Mouse (Mus musculus) midbrain, embryonic 15.5 days (tissue): ENCODE measurements around the gene Ankrd11. TPM values are rescaled to one million over a fixed set of nuclear protein-coding genes. Genes with fewer than 3 reads are reported as not detected.

Experiments
- ATAC-seq: fragments of 200-750 bp; cut with Nextera tagmentation; replicated peaks from 2 replicates; pipeline ENCODE4 v1.8.0; 2017; ENCODE audit warnings: moderate TSS enrichment
- H3K27ac ChIP-seq: fragments of 300-500 bp; sonication (generic); 2 replicates; pipeline ENCODE4 v1.5.1; 2015; ENCODE audit warnings: mild to moderate bottlenecking, inconsistent platforms
- H3K27me3 ChIP-seq: fragments of 300-500 bp; sonication (generic); replicated peaks from 2 replicates; pipeline ENCODE4 v1.6.1; 2015; ENCODE audit warnings: inconsistent platforms
- H3K36me3 ChIP-seq: fragments of 300-500 bp; sonication (generic); replicated peaks from 2 replicates; pipeline ENCODE4 v1.6.1; 2015; ENCODE audit warnings: inconsistent platforms
- H3K4me1 ChIP-seq: fragments of 300-500 bp; sonication (generic); 2 replicates; pipeline ENCODE4 v1.6.1; 2015; ENCODE audit warnings: inconsistent platforms
- H3K4me2 ChIP-seq: fragments of 300-500 bp; sonication (generic); 2 replicates; pipeline ENCODE4 v1.6.1; 2015; ENCODE audit warnings: inconsistent platforms, mild to moderate bottlenecking, moderate library complexity
- H3K4me3 ChIP-seq: fragments of 300-500 bp; sonication (generic); 2 replicates; pipeline ENCODE4 v1.5.1; 2015; ENCODE audit warnings: mild to moderate bottlenecking, inconsistent platforms
- H3K9ac ChIP-seq: fragments of 300-500 bp; sonication (generic); 2 replicates; pipeline ENCODE4 v1.6.1; 2015; ENCODE audit warnings: mild to moderate bottlenecking, inconsistent platforms
- H3K9me3 ChIP-seq: fragments of 300-500 bp; sonication (generic); 2 replicates; pipeline ENCODE4 v1.6.1; 2016; ENCODE audit warnings: inconsistent platforms
- WGBS: fragments of 180-500 bp; shearing (Covaris S2); methylation state at CpG from one replicate; pipeline ENCODE4 v1.1.7; 2015; ENCODE audit warnings: mixed read lengths; 5-methylcytosine and 5-hydroxymethylcytosine counted together
- polyA plus RNA-seq: library from polyadenylated mRNA; unstranded; fragments of >200 nt; fragmentation: Nextera tagmentation; extraction: Ambion mirVana; gene quantifications from 2 replicates; pipeline ENCODE4 v1.2.1, GENCODE M21; 2015

Ankrd11 gene
- polyA plus RNA-seq, 1 experiment from 2014 or later = 69.4 TPM

DNA sequence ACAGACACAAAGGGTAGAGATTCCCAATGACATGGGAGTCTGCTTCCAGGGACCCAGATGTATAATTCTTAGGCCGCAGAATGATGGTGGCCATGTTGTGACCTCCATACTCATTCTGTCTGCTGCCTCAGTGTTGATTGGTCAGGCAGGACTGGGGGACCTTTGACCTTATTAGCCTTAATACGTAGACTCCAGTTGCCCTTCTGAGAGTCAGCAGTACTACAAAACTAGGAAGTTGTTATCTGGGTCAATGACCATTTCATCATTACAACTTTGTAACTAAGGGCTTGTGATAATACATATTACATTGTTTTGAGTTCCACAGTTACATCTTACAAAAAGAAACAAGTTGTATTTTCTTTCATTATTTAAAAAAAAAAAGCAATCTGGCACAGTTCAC, 96.3 kb downstream of the Ankrd11 start:
- no peak for ATAC-seq
- H3K9me3 ChIP-seq = no peaks in the 10 kb centered on the region
- no peaks in the 10 kb centered on the region for H3K36me3 ChIP-seq
- H3K9ac ChIP-seq = no peak overlapping the region
- H3K27me3 ChIP-seq = no peaks in the 10 kb centered on the region
- H3K4me3 ChIP-seq = no peak overlapping the region
- H3K4me2 ChIP-seq = no peak overlapping the region
- peaks cover 30% of the 10 kb centered on the region for H3K4me1 ChIP-seq
- no peak overlapping the region for H3K27ac ChIP-seq
- 68% methylated on average over 2 of the region's 2 CpGs for WGBS

DNA sequence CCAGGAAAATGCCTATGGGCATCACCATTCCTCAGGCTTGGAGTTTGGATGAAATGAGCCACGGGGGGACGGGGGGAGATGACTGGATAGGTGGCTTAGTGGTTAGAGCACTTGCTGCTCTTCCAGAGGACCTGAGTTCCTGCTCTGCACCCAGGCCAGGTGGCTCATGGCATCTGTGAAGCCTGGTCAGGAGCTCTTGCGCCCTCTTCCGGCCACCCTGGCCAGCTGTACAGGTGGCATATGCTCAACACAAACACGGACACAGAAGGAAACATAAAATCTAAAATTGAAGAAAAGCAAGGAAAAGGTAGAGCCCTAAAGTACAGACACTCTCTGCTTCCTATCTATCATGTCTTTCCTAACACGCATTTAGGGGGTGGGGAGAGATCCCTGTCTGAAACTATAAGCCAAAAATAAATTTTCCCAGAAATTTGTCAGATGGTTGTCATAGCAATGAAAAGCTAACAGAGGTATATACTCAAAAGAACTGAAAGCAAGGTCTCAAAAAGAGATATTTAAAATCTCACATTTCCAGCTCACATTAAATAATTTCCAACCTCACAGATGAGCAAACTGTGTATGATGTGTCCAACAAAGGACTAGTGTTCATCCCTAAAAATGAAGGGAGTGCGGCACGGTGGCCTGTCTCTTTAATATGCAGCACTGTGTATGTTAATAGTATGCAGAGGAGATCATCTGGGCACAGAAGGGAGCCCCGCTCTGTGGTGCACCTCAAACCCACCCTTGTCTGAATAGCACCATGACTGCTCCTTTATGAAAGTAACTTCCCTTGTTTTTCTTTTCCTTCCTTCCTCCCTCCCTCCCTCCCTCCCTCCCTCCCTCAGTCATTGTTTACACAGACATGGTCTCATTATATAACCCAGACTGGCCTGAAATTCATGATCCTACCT, 99.0 kb downstream of the Ankrd11 start:
- H3K36me3 ChIP-seq = no peaks in the 10 kb centered on the region
- no peak overlapping the region for H3K4me2 ChIP-seq
- H3K4me3 ChIP-seq = no peak overlapping the region
- no peaks in the 10 kb centered on the region for H3K27me3 ChIP-seq
- H3K9ac ChIP-seq = no peak overlapping the region
- no peaks in the 10 kb centered on the region for H3K9me3 ChIP-seq
- WGBS = 57% methylated on average over 9 of the region's 9 CpGs
- no peak for ATAC-seq
- peak overlapping the region; percentile 56; the same call in 1 of the 2 replicates for H3K27ac ChIP-seq
- peaks cover 24% of the 10 kb centered on the region for H3K4me1 ChIP-seq

DNA sequence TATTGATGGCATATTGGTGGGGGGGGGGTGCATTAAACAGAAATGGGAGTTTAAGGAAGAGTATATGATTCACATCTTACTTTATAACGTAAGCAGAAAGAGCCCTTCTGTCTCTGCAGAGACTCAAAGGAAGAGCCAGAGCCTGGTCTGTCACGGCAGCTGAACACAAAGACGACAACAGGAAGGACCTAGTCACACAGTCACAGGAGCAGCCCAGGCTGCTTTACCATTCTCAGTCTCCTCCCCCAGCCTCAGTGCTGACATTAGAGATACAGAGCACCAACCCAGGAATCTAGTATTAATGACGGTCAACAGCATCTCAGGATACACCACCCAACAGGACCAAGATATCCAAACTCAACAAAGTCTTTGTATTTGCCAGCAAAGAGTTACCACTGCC, 103.5 kb downstream of the Ankrd11 start:
- no peak for ATAC-seq
- Histone ChIP-seq H3K36me3 (no peaks in the 10 kb centered on the region), H3K4me3 (no peak overlapping the region), H3K4me2 (no peak overlapping the region), H3K9me3 (no peaks in the 10 kb centered on the region), H3K27me3 (no peaks in the 10 kb centered on the region), H3K27ac (no peak overlapping the region), H3K4me1 (peaks cover 39% of the 10 kb centered on the region), H3K9ac (no peak overlapping the region)
- 36% methylated on average over 4 of the region's 4 CpGs for WGBS

DNA sequence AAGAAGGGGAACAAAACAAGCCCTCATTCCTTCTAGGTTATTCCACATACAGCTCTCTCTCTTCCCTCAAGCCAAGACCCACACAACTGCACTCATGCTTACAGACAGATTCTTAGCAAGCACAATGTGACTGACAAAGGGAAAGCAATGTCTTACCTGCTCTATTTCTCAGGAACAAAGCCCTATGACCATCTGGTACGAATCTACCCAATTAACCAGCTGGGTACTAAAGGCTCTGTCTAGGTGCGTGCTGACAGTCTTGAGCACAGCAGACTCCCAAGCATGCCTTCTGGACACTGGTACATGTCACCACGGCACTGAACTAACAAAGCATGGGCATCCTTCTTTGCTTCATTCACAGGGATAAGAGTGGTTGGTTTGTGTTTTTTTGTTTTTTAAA, 103.9 kb downstream of the Ankrd11 start:
- peaks cover 37% of the 10 kb centered on the region for H3K4me1 ChIP-seq
- H3K4me3 ChIP-seq = no peak overlapping the region
- 81% methylated on average over 3 of the region's 3 CpGs for WGBS
- H3K36me3 ChIP-seq = no peaks in the 10 kb centered on the region
- no peak for ATAC-seq
- no peak overlapping the region for H3K4me2 ChIP-seq
- H3K27ac ChIP-seq = no peak overlapping the region
- H3K27me3 ChIP-seq = no peaks in the 10 kb centered on the region
- no peaks in the 10 kb centered on the region for H3K9me3 ChIP-seq
- H3K9ac ChIP-seq = no peak overlapping the region

DNA sequence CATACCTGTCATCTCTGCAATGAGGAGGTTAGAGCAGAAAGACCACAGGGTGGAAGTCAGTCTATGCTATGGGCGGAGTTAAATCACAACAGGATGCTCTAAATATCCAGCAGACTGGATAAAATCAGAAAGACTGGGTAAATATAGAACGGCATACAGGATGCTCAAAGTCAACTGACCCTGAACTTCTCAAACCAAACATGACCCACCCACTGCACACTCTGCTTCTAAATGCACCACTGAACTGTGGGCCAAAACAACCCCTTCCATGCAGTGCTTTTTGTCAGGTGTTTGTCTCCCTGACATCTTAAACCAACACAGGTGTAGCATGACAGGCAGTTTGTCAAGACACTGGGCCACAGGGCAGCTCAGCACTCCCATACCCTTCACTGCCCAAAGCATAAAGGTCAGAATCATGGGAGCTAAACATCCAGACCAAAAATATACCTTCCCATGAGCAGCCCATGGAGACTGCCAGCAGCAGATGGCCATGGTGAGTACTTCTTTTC, 104.5 kb downstream of the Ankrd11 start:
- no peak overlapping the region for H3K4me3 ChIP-seq
- 83% methylated on average over 2 of the region's 2 CpGs for WGBS
- no peak overlapping the region for H3K9ac ChIP-seq
- H3K36me3 ChIP-seq = no peaks in the 10 kb centered on the region
- no peak overlapping the region for H3K4me2 ChIP-seq
- no peaks in the 10 kb centered on the region for H3K9me3 ChIP-seq
- peaks cover 34% of the 10 kb centered on the region for H3K4me1 ChIP-seq
- ATAC-seq = no peak
- no peak overlapping the region for H3K27ac ChIP-seq
- no peaks in the 10 kb centered on the region for H3K27me3 ChIP-seq

DNA sequence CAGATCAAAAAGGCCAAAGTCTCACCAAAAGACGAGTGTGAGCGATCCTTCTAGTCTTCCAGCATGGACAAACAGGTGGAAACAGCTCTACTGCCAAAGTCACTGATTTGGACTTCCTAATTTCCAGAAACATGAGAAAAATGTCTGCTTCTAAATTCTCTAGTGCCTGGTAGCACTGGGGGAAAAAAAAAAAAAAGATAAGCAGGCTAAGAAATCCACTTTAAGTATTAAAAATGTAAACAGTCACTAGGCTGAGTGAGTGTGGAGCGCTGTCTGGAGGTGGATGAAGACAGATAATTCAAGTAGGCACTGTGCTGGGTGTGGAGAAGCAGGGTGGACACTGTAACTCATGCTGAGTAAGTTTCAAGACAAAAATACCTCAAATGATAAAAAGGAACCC, 106.2 kb downstream of the Ankrd11 start:
- Histone ChIP-seq H3K4me3 (no peak overlapping the region), H3K4me1 (peaks cover 44% of the 10 kb centered on the region), H3K27me3 (no peaks in the 10 kb centered on the region), H3K36me3 (no peaks in the 10 kb centered on the region), H3K27ac (no peak overlapping the region), H3K9ac (no peak overlapping the region), H3K4me2 (no peak overlapping the region), H3K9me3 (no peaks in the 10 kb centered on the region)
- WGBS = 90% methylated on average over 3 of the region's 3 CpGs
- ATAC-seq = no peak

DNA sequence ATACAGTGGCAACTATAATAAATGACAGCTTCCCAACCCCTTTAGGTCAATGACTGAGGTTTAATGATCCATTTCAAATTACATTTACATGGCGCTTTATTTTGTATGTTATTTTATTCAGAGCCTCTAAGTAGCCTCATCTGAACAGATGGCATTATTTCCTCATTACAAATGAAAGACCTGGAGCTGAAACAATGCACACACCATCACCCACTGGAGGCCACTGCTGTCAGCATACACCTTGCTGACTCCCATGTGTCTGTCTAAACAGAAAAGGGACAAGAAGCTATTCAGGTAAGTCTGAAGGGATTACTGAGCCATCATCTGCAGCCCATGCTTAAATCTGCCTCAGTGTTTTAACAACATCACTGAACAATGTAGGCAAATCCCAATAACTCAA, 107.0 kb downstream of the Ankrd11 start:
- 78% methylated on average over 1 of the region's 1 CpGs for WGBS
- no peak overlapping the region for H3K4me2 ChIP-seq
- H3K4me1 ChIP-seq = peaks cover 44% of the 10 kb centered on the region
- no peaks in the 10 kb centered on the region for H3K36me3 ChIP-seq
- no peak overlapping the region for H3K27ac ChIP-seq
- H3K9me3 ChIP-seq = no peaks in the 10 kb centered on the region
- H3K27me3 ChIP-seq = no peaks in the 10 kb centered on the region
- no peak for ATAC-seq
- no peak overlapping the region for H3K9ac ChIP-seq
- no peak overlapping the region for H3K4me3 ChIP-seq

DNA sequence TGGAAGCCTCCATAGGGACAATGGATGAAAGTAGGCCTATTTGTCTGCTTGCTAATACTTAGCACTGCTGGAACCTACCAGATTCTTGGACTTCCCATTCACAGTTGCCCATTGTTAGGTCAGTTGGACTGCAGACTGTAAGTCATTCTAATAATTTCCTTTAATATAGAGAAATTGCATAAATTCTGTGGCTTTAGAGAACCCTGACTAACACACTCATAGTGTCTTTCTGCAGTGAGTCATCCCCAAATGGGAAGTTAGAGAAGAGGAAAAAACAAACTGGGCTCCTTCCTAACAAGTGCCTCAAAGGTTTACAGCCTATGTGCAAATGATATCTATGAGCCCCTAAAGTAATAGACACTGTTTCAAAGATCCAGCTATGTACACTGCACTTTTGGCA, 108.1 kb downstream of the Ankrd11 start:
- Histone ChIP-seq H3K4me3 (no peak overlapping the region), H3K27me3 (no peaks in the 10 kb centered on the region), H3K27ac (no peak overlapping the region), H3K4me1 (peaks cover 42% of the 10 kb centered on the region), H3K4me2 (no peak overlapping the region), H3K9me3 (no peaks in the 10 kb centered on the region), H3K9ac (no peak overlapping the region), H3K36me3 (no peaks in the 10 kb centered on the region)
- ATAC-seq = no peak

DNA sequence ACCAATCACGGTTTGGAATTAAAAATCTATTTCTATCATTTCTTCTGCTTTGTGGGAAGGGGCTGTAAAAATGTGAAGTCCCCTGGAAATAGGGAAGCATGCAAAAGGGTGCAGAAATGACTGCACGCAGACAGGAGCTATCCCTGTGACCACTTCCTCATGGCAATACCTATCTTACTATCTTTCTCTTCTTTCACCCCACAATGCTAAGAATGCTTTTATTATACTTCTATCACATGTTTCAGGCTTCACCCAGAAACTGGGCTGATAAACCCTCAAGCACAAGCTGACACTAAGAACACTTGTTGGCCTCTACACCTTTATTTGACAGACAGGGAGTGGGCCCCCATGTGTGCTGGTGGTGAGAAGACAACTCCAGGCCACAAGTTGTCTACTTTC, 109.5 kb downstream of the Ankrd11 start:
- H3K27ac ChIP-seq = peak overlapping the region; percentile 41; the same call in 1 of the 2 replicates
- WGBS = 87% methylated on average over 2 of the region's 2 CpGs

DNA sequence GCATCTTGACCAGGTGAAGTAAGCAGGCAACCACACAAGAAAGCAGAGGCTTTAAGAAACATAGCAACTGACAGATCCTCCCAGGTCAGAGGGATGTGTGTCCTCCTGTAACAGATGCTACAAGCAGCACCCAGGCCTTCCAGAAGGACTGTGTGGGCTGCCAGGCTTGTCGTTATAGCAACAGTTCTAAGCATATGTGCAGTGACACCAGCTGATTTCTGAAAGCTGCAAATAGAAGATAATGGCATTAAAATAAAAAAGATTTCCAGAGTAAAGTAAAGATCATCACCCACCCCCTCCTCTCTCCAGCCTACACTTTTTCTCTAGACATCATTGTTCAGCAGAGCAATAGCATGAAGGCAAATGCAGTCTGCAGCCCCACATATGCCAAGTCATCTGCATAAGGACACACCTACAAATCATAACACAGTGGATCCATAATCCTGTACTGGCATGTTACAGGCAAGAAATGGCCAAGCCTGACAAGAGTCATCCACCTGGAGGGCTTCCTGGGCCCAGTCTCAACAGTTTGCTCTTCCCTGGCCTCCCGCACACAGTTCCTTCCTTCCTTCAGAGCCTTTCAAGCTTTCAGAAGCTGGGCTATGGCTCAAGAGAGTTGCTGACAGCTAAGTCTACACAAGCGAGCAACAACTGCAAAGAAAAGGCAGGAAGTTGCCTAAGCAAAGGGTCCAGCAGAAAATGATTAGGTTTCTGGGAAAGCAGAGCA, 110.1 kb downstream of the Ankrd11 start:
- ATAC-seq = no peak
- H3K27ac ChIP-seq = peak overlapping the region; percentile 41

More for the DNA sequence above, 109.5 kb downstream of the Ankrd11 start:
- Histone ChIP-seq H3K9ac (no peak overlapping the region), H3K4me1 (peaks cover 30% of the 10 kb centered on the region), H3K36me3 (no peaks in the 10 kb centered on the region), H3K4me3 (no peak overlapping the region), H3K4me2 (no peak overlapping the region), H3K27me3 (no peaks in the 10 kb centered on the region), H3K9me3 (no peaks in the 10 kb centered on the region)
- ATAC-seq = no peak

DNA sequence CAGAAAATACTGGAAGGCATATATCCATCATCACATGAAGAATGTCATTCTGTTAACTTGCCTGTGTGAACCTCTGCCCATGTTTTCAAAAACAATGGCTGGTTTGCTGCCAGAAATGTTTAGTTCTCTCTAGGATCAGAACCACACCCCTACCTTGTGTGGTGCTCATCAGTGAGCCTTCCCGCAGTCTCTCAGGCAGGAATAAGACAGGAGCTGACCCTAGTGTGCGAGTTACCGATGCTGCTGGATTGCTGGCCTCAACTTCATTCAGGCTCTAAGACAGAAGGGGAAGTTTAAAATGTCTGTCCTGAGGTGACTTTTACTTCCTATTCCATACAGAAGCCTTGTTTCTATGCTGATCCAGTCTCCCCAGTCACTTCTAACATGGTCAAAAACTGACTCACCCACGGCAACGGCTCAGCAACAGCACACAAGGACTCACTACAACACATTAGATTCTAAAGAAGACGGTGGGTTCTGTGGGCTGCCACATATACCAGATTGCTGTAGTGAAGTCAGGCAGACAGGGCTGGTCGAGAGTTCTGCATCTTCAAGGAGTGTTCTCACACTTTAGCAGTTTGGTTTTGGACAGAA, 113.3 kb downstream of the Ankrd11 start:
- Histone ChIP-seq H3K36me3 (no peaks in the 10 kb centered on the region), H3K4me1 (peaks cover 16% of the 10 kb centered on the region), H3K9ac (no peak overlapping the region), H3K4me3 (no peak overlapping the region), H3K4me2 (no peak overlapping the region), H3K9me3 (no peaks in the 10 kb centered on the region), H3K27ac (no peak overlapping the region), H3K27me3 (no peaks in the 10 kb centered on the region)
- ATAC-seq = no peak
- WGBS = 91% methylated on average over 7 of the region's 7 CpGs

More for the DNA sequence above, 110.1 kb downstream of the Ankrd11 start:
- Histone ChIP-seq H3K4me3 (no peak overlapping the region), H3K27me3 (no peaks in the 10 kb centered on the region), H3K36me3 (no peaks in the 10 kb centered on the region), H3K4me1 (peaks cover 26% of the 10 kb centered on the region), H3K4me2 (no peak overlapping the region), H3K9ac (no peak overlapping the region), H3K9me3 (no peaks in the 10 kb centered on the region)
- 57% methylated on average over 3 of the region's 3 CpGs for WGBS

DNA sequence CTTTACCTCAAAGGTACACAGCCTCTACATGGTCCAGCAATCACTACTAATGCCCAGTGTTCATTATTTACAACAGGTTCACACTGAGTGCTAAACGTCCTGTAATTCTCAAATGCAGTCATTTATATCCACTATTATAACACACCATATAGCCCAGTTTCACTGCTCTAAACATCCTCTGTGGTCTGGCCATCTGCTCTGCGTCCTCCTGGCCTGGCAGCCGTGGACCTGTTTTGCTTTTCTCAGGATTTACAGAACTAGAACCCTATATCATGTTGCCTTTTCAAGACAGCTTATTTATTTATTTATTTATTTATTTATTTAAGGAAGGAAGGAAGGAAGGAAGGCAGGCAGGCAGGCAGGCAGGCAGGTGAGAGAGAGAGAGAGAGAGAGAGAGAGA, 114.2 kb downstream of the Ankrd11 start:
- Histone ChIP-seq H3K4me2 (no peak overlapping the region), H3K27ac (no peak overlapping the region), H3K9me3 (no peaks in the 10 kb centered on the region), H3K4me1 (peaks cover 17% of the 10 kb centered on the region), H3K27me3 (no peaks in the 10 kb centered on the region), H3K36me3 (no peaks in the 10 kb centered on the region), H3K9ac (no peak overlapping the region), H3K4me3 (no peak overlapping the region)
- WGBS = 87% methylated on average over 3 of the region's 3 CpGs
- ATAC-seq = no peak
